Mouse (Mus musculus) liver, adult 2 months (tissue): ENCODE measurements around the gene Wdr90.

ENCODE experiments used
- CTCF ChIP-seq: fragments of 200-500 bp; IDR thresholded peaks from 2 replicates; pipeline ENCODE4 v1.5.1; 2011; ENCODE audit warnings: low read depth, low read length, control low read depth
- POLR2A ChIP-seq: fragments of 200-500 bp; IDR thresholded peaks from 2 replicates; pipeline ENCODE4 v1.6.1; 2011; ENCODE audit warnings: low read length, control low read depth; ENCODE audit not compliant: insufficient read depth; ENCODE audit errors: extremely low read depth

DNA sequence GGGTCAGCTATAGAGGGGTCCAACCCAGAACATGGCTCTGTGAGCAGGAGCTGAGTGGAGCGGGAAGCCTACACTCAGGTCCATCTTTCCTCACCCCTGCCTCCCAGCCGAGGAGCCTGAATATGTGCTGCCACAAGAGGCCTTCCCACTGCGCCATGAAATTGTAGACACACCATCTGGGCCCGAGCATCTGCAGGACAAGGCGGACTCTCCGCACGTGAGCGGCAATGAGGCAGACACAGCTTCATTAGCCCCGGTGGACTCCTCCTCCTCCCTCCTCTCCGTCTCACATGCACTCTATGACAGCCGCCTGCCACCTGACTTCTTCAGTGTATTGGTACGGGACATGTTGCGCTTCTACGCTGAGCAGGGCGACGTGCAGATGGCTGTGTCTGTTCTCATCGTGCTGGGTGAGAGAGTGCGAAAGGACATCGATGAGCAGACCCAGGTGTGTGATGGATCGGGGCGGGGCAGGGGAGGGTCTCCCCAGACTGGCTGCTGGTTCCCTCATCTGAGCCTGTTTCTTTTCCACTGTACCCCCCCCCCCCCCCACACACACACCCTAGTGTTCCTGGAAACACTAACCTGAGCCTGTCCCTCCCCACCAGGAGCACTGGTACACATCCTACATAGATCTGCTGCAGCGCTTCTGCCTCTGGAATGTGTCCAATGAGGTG lies 33.6 kb downstream of the Wdr90 start:
- TF ChIP-seq CTCF = no peak
- no peak for TF ChIP-seq POLR2A
